Mouse (Mus musculus): Measurements from ENCODE around the gene Sgip1.

DNA sequence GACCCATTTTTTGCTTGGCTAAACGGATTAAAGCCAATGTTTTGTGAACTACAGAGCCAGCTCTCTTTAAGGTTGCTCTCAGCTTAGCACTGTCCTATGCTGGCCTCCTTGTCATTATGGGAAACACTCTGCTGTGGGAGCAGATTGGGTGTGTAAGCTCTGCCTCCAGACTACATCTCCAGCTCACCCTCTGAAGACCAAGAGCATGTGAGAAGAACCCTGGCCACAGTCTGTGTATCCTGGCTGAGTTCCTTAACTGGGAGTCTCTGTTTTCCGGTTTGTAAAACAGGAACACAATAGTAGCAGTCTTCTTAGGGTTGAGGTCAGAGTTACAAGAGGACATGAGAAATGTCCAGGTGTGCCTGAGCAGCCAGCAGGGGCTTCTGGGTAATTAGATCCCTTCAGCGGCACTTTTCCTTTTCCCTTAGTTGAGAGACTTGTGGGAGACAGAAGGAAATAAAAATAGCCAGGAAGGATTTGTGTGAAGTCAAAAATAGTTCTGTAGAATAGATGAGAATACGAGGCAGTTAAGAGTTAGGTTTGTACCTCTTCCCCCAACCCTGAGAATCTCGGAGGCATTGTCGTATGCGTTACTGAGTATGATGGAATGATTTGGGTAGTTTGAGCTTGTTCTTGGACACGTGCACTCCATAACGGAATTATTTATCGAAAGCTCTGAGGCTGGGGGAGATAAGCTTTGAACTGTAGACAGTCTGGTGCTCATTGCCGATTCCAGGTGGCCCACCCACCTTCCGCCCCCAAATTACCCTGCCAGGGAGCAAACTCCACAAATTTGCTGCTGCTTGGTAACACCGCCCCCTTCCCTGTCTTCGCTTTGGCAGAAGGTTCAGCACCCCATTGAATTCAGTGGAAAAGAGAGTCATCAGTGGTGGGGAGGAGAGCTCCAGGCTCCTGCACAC, 146.9 kb downstream of the Sgip1 start:
- TF ChIP-seq CTCF (IDR thresholded peaks at IDR 0.05; ENCODE audit: low read depth) (no peak), EP300 (IDR thresholded peaks at IDR 0.05; ENCODE audit: low read depth) (no peak)

Data from heart, postnatal 0 days (tissue).